Mouse (Mus musculus) brain, embryonic 14.5 days (tissue): ENCODE results near the gene Wwox. TPM values are rescaled to one million over a fixed set of nuclear protein-coding genes. Genes with fewer than 3 reads are reported as not detected.

ENCODE experiments used
- DNase-seq: peaks from one replicate; pipeline ENCODE4 v3.0.0-alpha.2; 2011; ENCODE audit warnings: low read depth
- CTCF ChIP-seq: fragments of 200-500 bp; IDR thresholded peaks from 2 replicates; pipeline ENCODE4 v1.5.1; 2012; ENCODE audit warnings: inconsistent platforms, mild to moderate bottlenecking, moderate library complexity, borderline replicate concordance; ENCODE audit not compliant: insufficient read depth, insufficient read length; ENCODE audit errors: extremely low read depth
- POLR2A ChIP-seq: fragments of 200-500 bp; IDR thresholded peaks from 2 replicates; pipeline ENCODE4 v1.6.1; 2012; ENCODE audit warnings: mild to moderate bottlenecking, inconsistent platforms, borderline replicate concordance; ENCODE audit not compliant: poor library complexity, insufficient read depth, insufficient read length, severe bottlenecking; ENCODE audit errors: extremely low read depth
- polyA plus RNA-seq: library from polyadenylated mRNA; depleted of rRNA; stranded (reverse); fragments of >200 nt; gene quantifications from 2 replicates; pipeline ENCODE4 v1.2.3, GENCODE M21; 2012

Wwox gene
- polyA plus RNA-seq, 1 experiment = 11.0 TPM

DNA sequence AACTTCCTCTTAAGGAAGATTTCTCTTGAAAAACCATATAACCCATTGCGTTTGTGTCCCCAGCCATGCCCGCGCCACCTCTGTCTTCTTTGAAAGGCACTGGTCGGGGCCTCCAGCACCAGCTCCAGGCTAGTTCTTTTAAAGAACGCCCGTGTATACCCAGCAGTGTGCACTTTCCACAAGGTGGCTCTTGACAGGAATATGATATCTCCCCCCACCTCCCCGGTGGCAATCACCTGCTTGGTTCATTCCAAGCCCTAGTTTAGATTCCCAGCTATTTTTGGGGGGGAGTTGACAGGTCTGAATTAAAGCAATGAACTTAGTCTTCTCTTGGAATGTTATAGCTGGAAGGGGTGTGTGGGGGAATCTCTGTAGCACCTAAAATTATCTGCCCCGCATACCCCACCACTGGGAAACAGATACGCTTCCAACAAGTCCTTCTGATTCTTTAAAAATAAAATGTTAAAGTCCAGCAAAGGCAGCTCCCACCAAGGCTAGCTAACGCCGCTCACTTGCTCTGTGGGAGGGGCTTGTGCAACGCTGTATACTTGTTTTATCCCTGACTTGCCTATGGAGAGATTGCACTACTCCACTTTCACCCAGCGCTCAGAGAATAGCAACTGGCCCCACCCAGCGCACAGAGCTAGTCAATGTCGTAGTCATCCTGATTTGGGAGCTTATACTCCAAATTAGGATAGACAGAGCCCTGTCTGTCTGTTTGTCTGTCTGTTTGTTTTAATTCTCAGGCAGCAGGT is 538.9 kb downstream of the Wwox start:
- no peak for DNase-seq
- no peak for TF ChIP-seq CTCF

DNA sequence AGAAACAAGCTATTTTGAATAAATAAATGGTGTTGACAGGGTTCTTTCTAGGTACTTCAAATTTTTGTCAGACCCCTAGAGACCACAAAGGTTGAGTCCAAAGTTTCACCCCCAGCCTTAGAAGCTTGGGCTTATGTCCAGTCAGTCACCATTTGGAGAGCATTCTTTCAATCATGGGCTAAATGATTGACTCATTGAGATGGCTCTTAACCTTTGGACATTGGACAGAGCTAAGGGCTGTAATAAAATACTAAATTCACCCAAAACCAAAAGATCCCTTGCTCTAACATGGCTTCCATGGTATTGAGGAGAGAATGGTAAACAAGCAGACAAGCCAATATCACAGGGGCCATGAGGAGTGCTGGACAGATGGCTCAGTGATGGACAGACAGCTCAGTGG is 540.2 kb downstream of the Wwox start:
- no peak for TF ChIP-seq CTCF
- no peak for TF ChIP-seq POLR2A
- no peak for DNase-seq

GRCm38 (mm10) chr8:114982762-114983161 is 543.3 kb downstream of the Wwox start:
- peak; percentile 42 for DNase-seq
- TF ChIP-seq CTCF = no peak
- no peak for TF ChIP-seq POLR2A

GRCm38 (mm10) chr8:114984500-114984899 is 545.0 kb downstream of the Wwox start:
- DNase-seq = no peak
- TF ChIP-seq CTCF (no peak), POLR2A (no peak)

DNA sequence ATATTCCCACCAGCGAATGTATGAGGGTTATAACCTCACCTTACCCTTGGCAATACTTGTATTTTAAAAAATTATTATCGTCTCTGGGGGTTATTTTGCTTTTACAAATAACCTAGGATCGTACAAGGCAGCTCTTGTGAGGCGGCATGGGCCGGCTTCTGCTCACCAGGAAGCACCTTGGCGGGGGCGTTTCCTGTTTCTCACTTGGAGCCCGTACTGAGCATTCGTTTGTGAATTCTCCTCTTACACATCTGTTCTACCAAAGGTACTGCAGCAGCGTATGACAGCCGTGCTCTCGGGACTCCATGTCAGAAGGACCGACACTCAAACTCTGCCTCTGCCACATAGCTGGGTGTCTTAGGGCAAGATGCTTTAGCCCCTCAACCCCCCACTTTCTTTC is 546.5 kb downstream of the Wwox start:
- TF ChIP-seq CTCF (no peak), POLR2A (no peak)
- no peak for DNase-seq

- TF ChIP-seq CTCF (no peak), POLR2A (no peak)
- DNase-seq = peak; percentile 60
These were observed 547.5 kb downstream of the Wwox start for GRCm38 (mm10) chr8:114986971-114987370.

DNA sequence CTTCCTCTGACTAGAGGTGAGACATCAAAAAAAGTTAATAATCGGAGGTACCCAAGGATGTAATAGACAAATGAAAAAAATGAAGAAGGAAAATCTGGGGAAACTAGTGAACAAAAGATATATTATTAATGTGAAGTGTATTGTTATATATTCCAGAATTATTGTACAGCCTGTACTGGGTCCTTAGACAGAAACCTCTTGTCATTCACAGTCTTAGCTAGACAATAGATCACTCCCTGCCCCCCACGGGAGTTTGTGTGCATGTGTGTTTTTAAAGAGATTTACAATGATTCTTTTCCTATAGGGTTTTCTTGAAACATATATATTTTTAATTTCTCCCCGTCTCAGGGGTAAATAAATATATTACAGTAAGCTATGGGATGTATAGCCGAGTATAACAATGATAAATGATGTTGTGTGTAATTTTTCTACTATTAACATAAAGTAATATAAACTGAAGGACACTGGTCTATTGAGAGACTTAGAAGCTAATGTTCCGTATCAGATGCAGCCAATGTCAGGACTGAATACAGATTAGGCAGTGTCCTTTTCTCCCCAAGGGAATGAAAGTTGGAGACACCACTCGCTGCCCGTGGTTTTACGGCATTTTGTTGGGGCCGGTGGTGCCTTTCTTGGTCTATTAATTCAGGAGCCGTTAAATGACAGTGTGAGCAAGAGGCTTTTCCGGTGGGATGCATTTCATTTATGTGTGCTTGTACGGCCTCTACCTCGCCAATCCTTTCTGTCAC is 551.6 kb downstream of the Wwox start:
- no peak for TF ChIP-seq CTCF
- no peak for TF ChIP-seq POLR2A
- no peak for DNase-seq

DNA sequence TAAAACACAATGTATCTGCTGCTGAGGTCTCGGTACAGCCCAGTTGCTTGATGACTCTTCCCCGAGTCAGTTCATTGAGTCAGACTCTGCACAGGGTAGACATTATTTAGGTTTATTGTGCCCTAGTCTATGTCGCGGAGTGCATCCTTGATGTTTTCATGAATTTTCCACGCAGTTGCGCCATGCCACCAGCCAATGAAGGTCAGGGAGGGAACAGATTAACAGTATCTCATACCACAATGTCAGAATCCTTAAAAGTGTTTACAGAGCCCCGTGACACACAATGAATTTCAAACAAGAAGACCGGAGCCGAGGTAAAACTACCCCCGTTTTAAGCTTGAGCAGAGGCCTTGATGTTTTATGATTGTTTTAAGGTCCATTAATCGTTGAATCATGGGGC is 561.3 kb downstream of the Wwox start:
- DNase-seq = no peak
- TF ChIP-seq POLR2A (no peak), CTCF (no peak)

GRCm38 (mm10) chr8:115005021-115005420 is 565.6 kb downstream of the Wwox start:
- TF ChIP-seq CTCF (no peak), POLR2A (no peak)
- DNase-seq = no peak

GRCm38 (mm10) chr8:115006561-115006960 is 567.1 kb downstream of the Wwox start:
- TF ChIP-seq CTCF (no peak), POLR2A (no peak)
- DNase-seq = peak; percentile 41

GRCm38 (mm10) chr8:115007280-115007679 is 567.8 kb downstream of the Wwox start:
- peak; percentile 50 for DNase-seq
- TF ChIP-seq POLR2A (no peak), CTCF (no peak)

GRCm38 (mm10) chr8:115008624-115009620 is 569.5 kb downstream of the Wwox start:
- TF ChIP-seq POLR2A (no peak), CTCF (no peak)
- DNase-seq = peak; percentile 78
